Mouse (Mus musculus) induced T-regulatory cell, adult 2 months (primary cell): Measurements from ENCODE around the gene Cela2a.

Experiments used
- DNase-seq: peaks from one replicate; pipeline ENCODE4 v3.0.0-alpha.2; 2012; ENCODE audit warnings: low read depth

Cela2a gene

GRCm38 (mm10) chr4:141858501-141858900, 32.5 kb upstream of the Cela2a start:
- no peak for DNase-seq

GRCm38 (mm10) chr4:141857422-141857930, 31.5 kb upstream of the Cela2a start:
- peak; percentile 81 for DNase-seq

- DNase-seq = peak; percentile 87
Measured at GRCm38 (mm10) chr4:141853437-141853836, 27.5 kb upstream of the Cela2a start.

- DNase-seq = no peak
Measured at GRCm38 (mm10) chr4:141845999-141846398, 20.0 kb upstream of the Cela2a start, which contains the start of gene Ctrc. Ctrc (minus strand) TSS chr4:141846359.

- no peak for DNase-seq
Measured at GRCm38 (mm10) chr4:141834536-141835095, 8.7 kb upstream of the Cela2a start.

- no peak for DNase-seq
Measured at GRCm38 (mm10) chr4:141833911-141834310, 8.0 kb upstream of the Cela2a start.

GRCm38 (mm10) chr4:141831361-141831760, 5.4 kb upstream of the Cela2a start:
- no peak for DNase-seq

GRCm38 (mm10) chr4:141830381-141830780, 4.4 kb upstream of the Cela2a start:
- no peak for DNase-seq

- no peak for DNase-seq
Measured at GRCm38 (mm10) chr4:141828177-141828576, 2.2 kb upstream of the Cela2a start.

GRCm38 (mm10) chr4:141827401-141827800, 1.4 kb upstream of the Cela2a start:
- DNase-seq = no peak

- peak; percentile 51 for DNase-seq
Measured at GRCm38 (mm10) chr4:141822979-141823378, 3.0 kb downstream of the Cela2a start.

- DNase-seq = no peak
Measured at GRCm38 (mm10) chr4:141822089-141822488, 3.9 kb downstream of the Cela2a start.

GRCm38 (mm10) chr4:141821178-141821577, 4.8 kb downstream of the Cela2a start:
- no peak for DNase-seq

- no peak for DNase-seq
Measured at GRCm38 (mm10) chr4:141819316-141819715, 6.6 kb downstream of the Cela2a start.

GRCm38 (mm10) chr4:141818861-141819260, 7.1 kb downstream of the Cela2a start:
- DNase-seq = no peak

GRCm38 (mm10) chr4:141817706-141818105, 8.3 kb downstream of the Cela2a start:
- DNase-seq = no peak

- no peak for DNase-seq
Measured at GRCm38 (mm10) chr4:141816776-141817655, 8.9 kb downstream of the Cela2a start.

- no peak for DNase-seq
Measured at GRCm38 (mm10) chr4:141816267-141816666, 9.7 kb downstream of the Cela2a start.

- DNase-seq = no peak
Measured at GRCm38 (mm10) chr4:141811375-141811774, 14.6 kb downstream of the Cela2a start.

GRCm38 (mm10) chr4:141810975-141811374, 15.0 kb downstream of the Cela2a start:
- DNase-seq = no peak

- peak; percentile 70 for DNase-seq
Measured at GRCm38 (mm10) chr4:141809850-141810464, 16.0 kb downstream of the Cela2a start.

- DNase-seq = no peak
Measured at GRCm38 (mm10) chr4:141805886-141806285, 20.1 kb downstream of the Cela2a start.

- DNase-seq = no peak
Measured at GRCm38 (mm10) chr4:141804105-141804504, 21.9 kb downstream of the Cela2a start.
